Mouse (Mus musculus) stomach, embryonic 15.5 days (tissue): ENCODE results near the gene Prkacb. TPM values are rescaled to one million over a fixed set of nuclear protein-coding genes. Genes with fewer than 3 reads are reported as not detected.

Experiments used
- ATAC-seq: fragments of 200-750 bp; cut with Nextera tagmentation; 2 replicates; pipeline ENCODE4 v1.8.0; 2017; ENCODE audit warnings: low read depth, moderate number of reproducible peaks, moderate TSS enrichment; ENCODE audit not compliant: insufficient read depth, low FRiP score
- H3K27ac ChIP-seq: fragments of 300-500 bp; sonication (generic); 2 replicates; pipeline ENCODE4 v1.5.1; 2015; ENCODE audit warnings: mild to moderate bottlenecking, inconsistent platforms
- H3K27me3 ChIP-seq: fragments of 300-500 bp; sonication (generic); replicated peaks from 2 replicates; pipeline ENCODE4 v1.6.1; 2015; ENCODE audit warnings: inconsistent platforms
- H3K36me3 ChIP-seq: fragments of 300-500 bp; sonication (generic); 2 replicates; pipeline ENCODE4 v1.6.1; 2015; ENCODE audit warnings: inconsistent platforms
- H3K4me1 ChIP-seq: fragments of 300-500 bp; sonication (generic); 2 replicates; pipeline ENCODE4 v1.6.1; 2015; ENCODE audit warnings: inconsistent platforms
- H3K4me2 ChIP-seq: fragments of 300-500 bp; sonication (generic); 2 replicates; pipeline ENCODE4 v1.6.1; 2015; ENCODE audit warnings: mild to moderate bottlenecking, inconsistent platforms
- H3K4me3 ChIP-seq: fragments of 300-500 bp; sonication (generic); replicated peaks from 2 replicates; pipeline ENCODE4 v1.5.1; 2015; ENCODE audit warnings: inconsistent platforms
- H3K9ac ChIP-seq: fragments of 300-500 bp; sonication (generic); 2 replicates; pipeline ENCODE4 v1.6.1; 2015; ENCODE audit warnings: inconsistent platforms
- H3K9me3 ChIP-seq: fragments of 300-500 bp; sonication (generic); 2 replicates; pipeline ENCODE4 v1.6.1; 2016; ENCODE audit warnings: inconsistent platforms
- WGBS: fragments of 180-500 bp; shearing (Covaris S2); methylation state at CpG from one replicate; pipeline ENCODE4 v1.1.7; 2015; 5-methylcytosine and 5-hydroxymethylcytosine counted together
- polyA plus RNA-seq: library from polyadenylated mRNA; unstranded; fragments of >200 nt; fragmentation: Nextera tagmentation; extraction: Ambion mirVana; gene quantifications from 2 replicates; pipeline ENCODE4 v1.2.1, GENCODE M21; 2015

Prkacb gene
- polyA plus RNA-seq, 1 experiment from 2014 or later: 51.5 TPM

DNA sequence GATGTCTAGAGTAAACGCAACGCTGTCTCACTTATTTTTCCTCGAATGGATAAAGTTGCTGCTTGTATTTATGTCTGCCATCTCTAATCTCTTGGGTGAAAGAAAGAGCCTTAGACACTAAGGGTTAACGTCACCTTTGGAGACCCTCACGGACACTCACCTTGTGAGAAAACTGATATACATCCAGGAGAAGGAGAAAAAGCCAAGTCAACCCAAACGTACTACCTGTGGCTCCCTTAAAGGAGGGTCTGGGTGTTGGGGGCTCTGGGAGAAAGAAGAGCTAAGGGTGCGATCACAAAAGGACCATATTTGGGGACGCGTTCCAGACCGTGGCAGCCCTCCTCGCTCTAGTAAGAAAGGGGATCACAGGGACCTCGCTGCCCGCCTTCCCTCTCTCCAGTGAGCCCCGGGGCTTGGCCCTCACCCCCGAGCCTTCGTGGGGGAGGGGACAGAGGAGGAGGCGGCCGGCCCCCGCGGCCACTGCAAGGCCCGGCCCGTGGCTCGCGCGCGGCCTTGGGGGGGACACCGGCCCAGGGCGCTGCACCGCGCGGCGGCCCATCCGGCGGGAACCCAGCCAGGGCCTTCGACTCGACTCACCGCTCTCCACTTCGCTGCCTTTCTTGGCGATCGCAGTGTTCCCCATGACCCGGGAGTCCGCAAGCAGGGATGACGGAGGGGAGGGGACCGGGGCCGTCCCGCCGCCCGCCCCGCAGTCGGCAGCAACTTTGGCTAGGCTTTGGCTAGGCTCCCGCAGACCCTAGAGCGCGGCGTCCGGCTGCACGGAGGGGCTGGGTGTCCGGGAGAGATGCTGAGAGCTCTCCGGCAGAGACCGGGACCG is 530 bp downstream of the Prkacb start:
- under 1% methylated on average over 55 of the region's 60 CpGs for WGBS
- H3K27ac ChIP-seq: peak overlapping the region; percentile 94
- peak overlapping the region; percentile 88 for H3K4me3 ChIP-seq
- H3K27me3 ChIP-seq: no peaks in the 10 kb centered on the region
- peak; percentile 48 for ATAC-seq
- H3K9me3 ChIP-seq: no peaks in the 10 kb centered on the region
- H3K36me3 ChIP-seq: no peaks in the 10 kb centered on the region
- peak overlapping the region; percentile 75 for H3K4me2 ChIP-seq
- peaks cover 2% of the 10 kb centered on the region; the same call in 1 of the 2 replicates for H3K4me1 ChIP-seq
- peak overlapping the region; percentile 93 for H3K9ac ChIP-seq

GRCm38 (mm10) chr3:146793554-146794257 is 19.1 kb downstream of the Prkacb start:
- WGBS: 86% methylated on average over 12 of the region's 12 CpGs

DNA sequence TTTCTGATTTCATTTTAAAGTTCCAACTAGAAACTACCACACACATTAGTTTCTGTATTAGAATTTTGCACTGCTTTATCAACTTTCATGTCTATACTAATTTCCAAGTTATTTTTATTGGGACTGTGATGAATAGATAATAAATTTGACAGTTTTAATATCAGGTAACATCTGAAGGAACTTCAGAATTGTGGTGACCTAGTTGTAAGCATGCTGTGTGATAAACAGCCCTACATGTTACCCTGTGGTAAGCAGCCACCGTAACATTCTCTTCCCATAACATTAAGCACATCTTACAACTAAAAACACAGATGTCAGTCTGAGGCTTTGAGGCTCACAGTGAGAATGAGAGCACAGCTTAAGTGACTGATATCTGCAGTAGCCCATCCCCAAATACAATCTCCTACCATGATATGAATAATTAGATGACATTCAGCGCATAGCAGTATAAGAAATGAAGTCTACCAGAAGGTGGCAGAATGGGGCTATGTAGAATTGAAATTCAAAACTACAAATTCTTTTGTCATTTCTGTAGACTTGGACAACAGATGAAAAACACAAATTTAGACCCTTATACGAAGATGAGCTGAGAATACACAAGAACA is 20.5 kb downstream of the Prkacb start:
- Histone ChIP-seq H3K4me1 (no peaks in the 10 kb centered on the region), H3K27ac (no peak overlapping the region), H3K9ac (no peak overlapping the region), H3K27me3 (no peaks in the 10 kb centered on the region), H3K9me3 (no peaks in the 10 kb centered on the region), H3K36me3 (no peaks in the 10 kb centered on the region), H3K4me2 (no peak overlapping the region), H3K4me3 (no peak overlapping the region)
- ATAC-seq: no peak
- WGBS: 77% methylated on average over 3 of the region's 3 CpGs

More at GRCm38 (mm10) chr3:146793554-146794257, 19.1 kb downstream of the Prkacb start:
- no peak overlapping the region for H3K4me3 ChIP-seq
- no peaks in the 10 kb centered on the region for H3K36me3 ChIP-seq
- no peaks in the 10 kb centered on the region for H3K9me3 ChIP-seq
- H3K27me3 ChIP-seq: no peaks in the 10 kb centered on the region
- no peak overlapping the region for H3K9ac ChIP-seq
- no peaks in the 10 kb centered on the region for H3K4me1 ChIP-seq
- H3K27ac ChIP-seq: no peak overlapping the region
- no peak for ATAC-seq
- H3K4me2 ChIP-seq: no peak overlapping the region

DNA sequence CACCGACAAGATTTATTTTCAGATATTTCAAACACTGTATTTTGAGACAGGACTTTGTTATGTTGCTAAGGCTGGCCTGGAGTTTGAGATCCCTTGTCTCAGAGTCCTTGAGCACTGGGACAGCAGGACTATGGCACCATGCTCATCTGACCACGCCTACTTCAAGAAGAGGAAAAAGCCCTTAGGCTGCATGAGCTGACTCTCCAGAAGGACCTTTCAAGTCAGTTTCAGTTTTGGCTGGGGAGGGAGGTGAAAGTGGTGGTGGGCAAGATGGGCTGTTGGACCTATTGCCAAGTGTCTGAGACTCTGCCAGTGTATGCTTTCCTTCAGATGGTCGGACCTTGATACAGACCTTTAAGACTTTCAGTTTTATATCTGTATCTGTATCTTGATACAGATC is 28.6 kb downstream of the Prkacb start:
- 77% methylated on average over 3 of the region's 3 CpGs for WGBS
- no peaks in the 10 kb centered on the region for H3K9me3 ChIP-seq
- no peak for ATAC-seq
- H3K27ac ChIP-seq: no peak overlapping the region
- no peak overlapping the region for H3K9ac ChIP-seq
- no peak overlapping the region for H3K4me2 ChIP-seq
- H3K36me3 ChIP-seq: no peaks in the 10 kb centered on the region
- no peak overlapping the region for H3K4me3 ChIP-seq
- H3K27me3 ChIP-seq: no peaks in the 10 kb centered on the region
- peaks cover 4% of the 10 kb centered on the region; the same call in 1 of the 2 replicates for H3K4me1 ChIP-seq

GRCm38 (mm10) chr3:146783645-146784225 is 29.1 kb downstream of the Prkacb start:
- H3K4me3 ChIP-seq: no peak overlapping the region
- ATAC-seq: no peak
- 74% methylated on average over 7 of the region's 7 CpGs for WGBS

GRCm38 (mm10) chr3:146782548-146782947 is 30.2 kb downstream of the Prkacb start:
- Histone ChIP-seq H3K36me3 (no peaks in the 10 kb centered on the region), H3K9ac (no peak overlapping the region), H3K9me3 (no peaks in the 10 kb centered on the region), H3K4me3 (no peak overlapping the region), H3K4me2 (no peak overlapping the region), H3K27me3 (no peaks in the 10 kb centered on the region), H3K4me1 (peaks cover 4% of the 10 kb centered on the region; the same call in 1 of the 2 replicates), H3K27ac (no peak overlapping the region)
- 46% methylated on average over 6 of the region's 6 CpGs for WGBS
- no peak for ATAC-seq

More at GRCm38 (mm10) chr3:146783645-146784225, 29.1 kb downstream of the Prkacb start:
- H3K4me1 ChIP-seq: peaks cover 4% of the 10 kb centered on the region; the same call in 1 of the 2 replicates
- no peak overlapping the region for H3K9ac ChIP-seq
- H3K4me2 ChIP-seq: no peak overlapping the region
- H3K27ac ChIP-seq: no peak overlapping the region
- H3K9me3 ChIP-seq: no peaks in the 10 kb centered on the region
- H3K27me3 ChIP-seq: no peaks in the 10 kb centered on the region
- no peaks in the 10 kb centered on the region for H3K36me3 ChIP-seq

DNA sequence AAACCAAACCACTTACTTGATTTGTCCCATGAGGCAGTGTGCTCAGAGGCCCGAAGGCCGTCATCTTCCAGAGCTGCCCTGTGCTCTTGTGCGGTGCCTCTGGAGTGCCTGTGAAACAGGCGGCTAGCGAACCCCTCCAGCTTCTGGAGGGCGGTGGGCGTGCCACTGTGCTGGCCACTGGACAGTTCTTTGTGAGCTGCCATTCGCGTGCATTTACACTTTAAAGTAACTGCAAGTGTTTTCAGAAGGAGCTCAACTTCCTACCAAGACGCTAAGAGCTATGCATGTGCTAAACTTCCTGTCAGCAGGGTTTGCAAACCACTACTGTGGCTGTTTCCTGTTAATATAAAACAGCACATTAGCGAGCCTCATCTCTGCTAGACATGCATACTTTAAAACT is 31.7 kb downstream of the Prkacb start:
- Histone ChIP-seq H3K4me2 (peak overlapping the region; percentile 46), H3K36me3 (no peaks in the 10 kb centered on the region), H3K27ac (peak overlapping the region; percentile 73), H3K9ac (no peak overlapping the region), H3K4me3 (no peak overlapping the region), H3K4me1 (peaks cover 4% of the 10 kb centered on the region; the same call in 1 of the 2 replicates), H3K27me3 (no peaks in the 10 kb centered on the region), H3K9me3 (no peaks in the 10 kb centered on the region)
- 21% methylated on average over 11 of the region's 11 CpGs for WGBS
- ATAC-seq: no peak; the same call in 1 of the 2 replicates

DNA sequence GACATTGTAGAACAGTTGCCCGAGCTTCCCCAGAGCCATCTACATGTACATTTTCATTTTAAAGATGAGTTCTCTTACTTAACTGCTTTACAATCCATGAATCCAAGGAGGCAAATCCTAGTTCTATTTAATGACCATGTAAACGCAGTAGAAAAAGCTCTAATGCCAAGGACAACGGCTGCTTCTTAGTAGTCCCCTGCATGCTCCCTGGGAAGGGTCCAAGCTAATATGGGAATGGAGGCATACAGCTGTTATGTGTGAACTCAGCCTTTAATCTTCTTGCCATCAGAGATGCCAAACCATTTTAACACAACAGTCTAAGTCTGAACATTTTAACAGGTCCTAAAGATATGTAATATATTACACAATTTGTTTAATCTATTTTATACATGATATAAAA is 32.5 kb downstream of the Prkacb start:
- ATAC-seq: no peak
- 74% methylated on average over 3 of the region's 3 CpGs for WGBS

GRCm38 (mm10) chr3:146778913-146779312 is 33.9 kb downstream of the Prkacb start:
- H3K27me3 ChIP-seq: no peaks in the 10 kb centered on the region
- H3K4me1 ChIP-seq: peaks cover 4% of the 10 kb centered on the region; the same call in 1 of the 2 replicates
- no peak overlapping the region for H3K9ac ChIP-seq
- H3K9me3 ChIP-seq: no peaks in the 10 kb centered on the region
- no peak overlapping the region for H3K4me3 ChIP-seq
- no peaks in the 10 kb centered on the region for H3K36me3 ChIP-seq
- no peak for ATAC-seq
- 79% methylated on average over 8 of the region's 8 CpGs for WGBS
- no peak overlapping the region for H3K4me2 ChIP-seq
- H3K27ac ChIP-seq: no peak overlapping the region

More for the DNA sequence above, 32.5 kb downstream of the Prkacb start:
- Histone ChIP-seq H3K9me3 (no peaks in the 10 kb centered on the region), H3K27ac (no peak overlapping the region), H3K9ac (no peak overlapping the region), H3K36me3 (no peaks in the 10 kb centered on the region), H3K4me1 (peaks cover 4% of the 10 kb centered on the region; the same call in 1 of the 2 replicates), H3K4me2 (no peak overlapping the region), H3K4me3 (no peak overlapping the region), H3K27me3 (no peaks in the 10 kb centered on the region)

- H3K4me3 ChIP-seq: no peak overlapping the region
- no peak for ATAC-seq
- H3K4me2 ChIP-seq: no peak overlapping the region
- H3K27me3 ChIP-seq: no peaks in the 10 kb centered on the region
- no peaks in the 10 kb centered on the region for H3K36me3 ChIP-seq
- no peak overlapping the region for H3K9ac ChIP-seq
- H3K9me3 ChIP-seq: no peaks in the 10 kb centered on the region
- 82% methylated on average over 2 of the region's 2 CpGs for WGBS
- H3K27ac ChIP-seq: no peak overlapping the region
- peaks cover 4% of the 10 kb centered on the region; the same call in 1 of the 2 replicates for H3K4me1 ChIP-seq
Measured at GRCm38 (mm10) chr3:146778451-146778850, 34.3 kb downstream of the Prkacb start.

DNA sequence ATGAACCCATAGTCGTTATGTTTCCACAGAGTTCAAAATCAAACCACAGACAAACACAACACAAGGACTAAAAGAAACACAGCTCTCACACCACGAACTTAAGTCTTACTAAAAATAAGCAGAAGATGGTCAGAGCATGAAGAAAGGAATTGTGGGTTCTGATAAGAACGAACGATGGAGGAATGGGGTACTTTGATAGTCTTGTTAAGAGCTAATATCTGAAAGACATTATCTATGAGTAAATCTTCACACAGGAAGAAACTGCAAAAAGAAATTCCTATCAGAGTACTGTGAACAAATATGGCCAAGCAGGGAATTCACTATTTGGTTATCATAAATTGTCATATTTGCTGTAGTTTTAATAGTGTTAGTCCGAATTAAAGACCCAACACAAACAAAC is 36.1 kb downstream of the Prkacb start:
- Histone ChIP-seq H3K9me3 (no peaks in the 10 kb centered on the region), H3K27ac (no peak overlapping the region)

More for the DNA sequence above, 36.1 kb downstream of the Prkacb start:
- 75% methylated on average over 5 of the region's 5 CpGs for WGBS
- Histone ChIP-seq H3K4me1 (peaks cover 4% of the 10 kb centered on the region; the same call in 1 of the 2 replicates), H3K27me3 (no peaks in the 10 kb centered on the region), H3K4me3 (no peak overlapping the region), H3K4me2 (no peak overlapping the region), H3K9ac (no peak overlapping the region), H3K36me3 (no peaks in the 10 kb centered on the region)
- ATAC-seq: no peak
